Mouse (Mus musculus): ENCODE results near the gene Khsrp. TPM values are rescaled to one million over a fixed set of nuclear protein-coding genes. Genes with fewer than 3 reads are reported as not detected.
A peak's percentile ranks its signal among the peaks of the same experiment; 100 is the strongest.

The Khsrp gene
- total RNA-seq, 2 experiments from 2014 or later, result 45.9 to 47.7 TPM

DNA sequence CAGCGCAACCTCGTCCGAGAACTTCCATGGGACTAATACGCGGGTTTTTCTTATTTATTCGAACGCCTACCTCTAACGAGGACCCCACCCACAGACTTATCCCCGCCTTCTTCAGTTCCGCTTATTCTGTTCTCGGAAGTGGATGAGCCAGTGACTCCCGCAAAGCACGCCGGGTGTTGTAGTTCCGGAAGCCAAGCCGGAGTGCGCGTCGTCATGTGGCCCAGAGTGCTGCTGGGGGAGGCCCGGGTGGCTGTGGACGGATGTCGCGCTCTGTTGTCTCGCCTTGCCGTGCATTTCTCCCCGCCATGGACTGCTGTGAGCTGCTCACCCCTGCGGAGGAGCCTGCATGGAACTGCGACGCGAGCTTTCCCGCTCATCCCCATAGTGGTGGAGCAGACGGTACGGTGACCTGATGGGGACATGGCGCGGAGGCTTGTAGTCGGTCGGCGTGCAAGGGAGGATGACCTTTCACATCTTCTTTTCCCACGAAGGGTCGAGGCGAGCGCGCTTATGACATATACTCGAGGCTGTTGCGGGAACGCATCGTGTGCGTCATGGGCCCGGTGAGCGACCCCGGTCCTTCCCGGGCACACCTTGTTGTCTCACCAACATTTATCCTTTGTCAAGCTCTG lies 41.1 kb downstream of the Khsrp start, which contains the start of gene Clpp:
Gene Clpp, plus strand, starts transcription at position 191 of the 632 bp plus-strand sequence.
- DNase-seq, result peak; percentile 91 to 95
- intact Hi-C loops (cut with DNase I), result loop anchor here (1.0 to 10.0 kb wide), 4 partner anchors 21 to 265 kb away; partner anchors contain the start of genes Gm17949, Gtf2f1 and Mllt1

DNA sequence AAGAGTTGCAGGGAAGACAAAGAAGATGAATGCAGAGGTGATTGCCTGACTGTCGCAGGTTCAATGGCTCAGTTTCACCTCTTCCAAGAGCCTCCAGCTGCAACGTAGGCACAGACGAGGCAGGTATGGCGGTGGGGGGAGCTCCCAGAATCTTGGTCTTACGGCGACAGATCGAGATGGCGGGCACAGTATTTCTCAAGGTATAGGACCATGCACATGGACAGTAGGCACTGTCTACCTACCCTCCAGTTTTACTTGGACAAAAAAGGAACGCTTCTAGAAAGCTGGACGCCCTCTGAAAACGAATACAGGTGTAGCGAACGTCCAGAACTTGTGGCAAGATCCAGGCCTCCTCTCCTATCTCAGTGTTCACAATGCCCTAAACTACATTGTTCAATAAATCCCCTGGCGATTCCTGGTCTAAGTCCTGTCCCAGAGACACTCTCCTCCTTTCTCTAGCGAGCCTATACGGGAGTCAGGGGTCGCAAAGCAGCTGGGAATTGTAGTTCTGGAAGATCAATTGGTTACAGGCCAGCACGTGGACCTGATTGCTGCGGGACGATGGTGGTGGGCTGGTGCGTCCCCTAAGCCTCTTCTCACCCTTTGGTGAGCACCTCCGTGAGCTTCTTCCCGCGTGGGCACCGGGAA lies 41.7 kb downstream of the Khsrp start:
- intact Hi-C loops (cut with DNase I), result loop anchor here (1.0 to 10.0 kb wide), 4 partner anchors 21 to 265 kb away; partner anchors contain the start of genes Gm17949, Gtf2f1 and Mllt1
- DNase-seq, result no peak

DNA sequence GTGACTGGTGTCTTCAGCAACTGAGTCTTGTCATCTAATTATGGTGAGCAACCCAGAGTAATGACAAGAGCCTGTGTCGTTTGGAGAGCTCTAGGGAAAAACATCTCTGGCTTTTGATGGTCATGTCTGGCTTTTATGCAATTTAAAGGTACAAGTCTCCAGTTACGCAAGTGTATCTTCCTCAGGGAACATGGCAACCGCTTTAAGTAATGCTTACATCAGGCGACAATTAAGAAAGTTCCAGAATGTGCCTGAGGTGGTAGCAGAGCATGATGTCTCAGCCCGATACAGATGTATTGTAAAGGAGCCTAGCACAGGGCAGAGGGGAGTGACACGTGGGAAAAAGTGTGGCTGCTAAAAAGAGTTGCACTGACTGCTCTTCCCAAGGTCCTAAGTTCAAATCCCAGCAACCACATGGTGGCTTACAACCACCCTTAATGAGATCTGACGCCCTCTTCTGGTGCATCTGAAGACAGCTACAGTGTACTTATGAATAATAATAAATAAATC lies 42.3 kb downstream of the Khsrp start:
- no peak for DNase-seq
- intact Hi-C loops (cut with DNase I), result no loop called here

DNA sequence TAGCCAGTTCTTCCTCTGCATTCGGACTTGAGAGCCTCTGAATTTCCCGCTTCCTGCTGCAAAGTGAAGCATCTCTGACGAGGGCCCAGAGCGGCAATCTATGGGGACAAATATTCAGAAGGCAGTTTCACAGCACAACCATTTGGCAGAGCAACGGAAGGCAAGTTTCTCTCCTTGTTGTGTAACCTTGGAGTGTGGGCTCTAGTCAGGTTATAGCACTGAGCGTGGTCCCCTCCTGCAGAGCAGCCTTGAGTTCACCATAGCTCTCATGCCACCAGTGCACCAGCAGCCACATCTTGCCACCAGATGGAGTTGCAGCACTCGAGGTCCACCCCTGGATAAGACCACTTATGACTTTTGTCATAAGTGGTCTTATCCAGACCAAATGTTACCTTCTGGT lies 42.9 kb downstream of the Khsrp start:
- intact Hi-C loops (cut with DNase I), result no loop called here
- no peak for DNase-seq

DNA sequence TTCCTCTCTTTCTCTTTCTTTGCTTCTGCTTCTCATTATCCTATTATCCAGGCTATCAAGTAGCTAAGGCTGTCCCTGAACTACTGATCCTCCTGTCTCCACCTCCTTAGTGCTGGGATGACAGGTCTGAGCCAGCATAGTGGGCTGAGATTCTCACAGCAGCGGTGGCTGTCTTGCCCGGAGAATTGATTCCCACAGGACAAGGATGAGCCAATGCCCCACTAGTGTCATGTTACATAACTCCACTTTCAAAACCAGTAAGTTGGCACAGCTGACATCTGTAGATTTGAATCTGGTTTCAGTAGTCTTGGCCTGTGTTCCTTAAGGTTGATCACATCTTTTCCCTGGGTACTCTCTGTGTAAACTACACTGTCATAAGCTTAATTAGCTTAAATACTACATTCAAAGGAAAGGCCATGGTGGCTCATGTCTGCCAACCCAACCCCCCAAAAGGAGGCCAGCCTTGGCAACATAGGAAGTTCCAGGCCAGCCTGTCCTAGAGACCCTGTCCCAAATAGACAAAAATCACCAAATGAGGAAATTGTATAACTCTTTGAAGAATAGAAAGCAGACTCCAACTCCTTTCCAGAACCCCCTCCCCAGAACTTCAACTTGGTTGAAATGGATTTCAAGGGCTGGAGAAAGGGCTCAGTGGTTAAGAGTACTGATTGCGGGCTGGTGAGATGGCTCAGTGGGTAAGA lies 45.1 kb downstream of the Khsrp start:
- no peak for DNase-seq
- intact Hi-C loops (cut with DNase I), result no loop called here

DNA sequence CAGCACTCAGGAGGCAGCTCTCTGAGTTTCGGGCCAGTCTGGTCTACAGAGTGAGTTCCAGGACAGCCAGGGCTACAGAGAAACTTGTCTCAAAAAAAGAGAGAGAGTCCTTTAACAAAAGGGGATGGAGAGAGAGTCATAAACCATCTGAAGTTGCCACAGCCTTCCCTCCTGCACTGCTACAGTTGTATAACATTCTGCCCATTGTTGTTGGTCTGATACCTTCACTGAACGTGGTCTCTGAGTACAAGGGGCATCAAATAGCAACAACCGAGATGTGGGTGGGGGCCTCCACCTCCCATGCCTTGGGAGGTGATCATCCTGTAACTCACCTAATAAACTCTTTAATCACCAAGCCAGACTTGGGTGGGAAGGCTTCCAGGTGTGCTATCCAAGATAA lies 45.7 kb downstream of the Khsrp start:
- intact Hi-C loops (cut with DNase I), result no loop called here
- no peak for DNase-seq

DNA sequence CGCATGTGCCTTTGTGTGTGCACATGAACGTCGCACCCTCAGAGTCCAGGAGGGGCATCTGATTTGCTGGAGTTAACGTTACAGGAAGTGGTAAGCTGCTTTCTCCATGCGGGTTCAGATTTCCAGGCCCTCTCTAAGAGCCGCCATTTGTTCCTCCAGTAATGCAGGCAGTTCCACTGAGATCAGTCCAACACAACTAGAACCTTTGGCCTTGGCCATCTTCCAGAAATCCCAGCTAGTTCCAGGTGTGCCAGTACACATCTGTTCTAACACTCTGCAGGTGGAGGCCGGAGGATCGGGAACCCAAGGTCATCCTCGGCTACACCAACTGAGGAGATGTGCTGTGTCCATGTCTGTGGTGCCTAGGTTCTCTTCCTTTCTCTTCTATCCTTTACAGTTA lies 46.4 kb downstream of the Khsrp start:
- intact Hi-C loops (cut with DNase I), result no loop called here
- no peak for DNase-seq

DNA sequence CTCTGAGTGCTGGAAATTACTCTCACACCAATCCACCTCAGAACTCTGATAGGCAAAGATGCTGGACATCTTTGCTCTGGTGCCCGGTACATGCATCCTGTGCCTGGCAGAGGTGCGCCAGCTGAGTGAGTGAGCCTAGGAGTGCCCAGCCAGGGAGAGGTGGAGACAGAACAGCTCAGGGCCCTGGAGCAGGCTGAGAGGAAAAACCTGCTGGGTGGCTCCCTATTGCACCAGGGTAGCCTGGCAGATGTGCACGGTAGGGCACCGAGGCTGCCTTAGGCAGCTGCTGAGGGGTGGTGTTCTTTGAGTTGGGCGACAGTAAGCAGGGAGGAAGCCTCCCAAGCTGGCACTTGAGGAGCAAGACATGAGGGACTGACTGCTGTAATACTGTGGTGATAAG lies 49.3 kb downstream of the Khsrp start, which contains the start of gene Acer1:
Gene Acer1, minus strand, starts transcription at position 114 of the 400 bp plus-strand sequence.
- no peak for DNase-seq

DNA sequence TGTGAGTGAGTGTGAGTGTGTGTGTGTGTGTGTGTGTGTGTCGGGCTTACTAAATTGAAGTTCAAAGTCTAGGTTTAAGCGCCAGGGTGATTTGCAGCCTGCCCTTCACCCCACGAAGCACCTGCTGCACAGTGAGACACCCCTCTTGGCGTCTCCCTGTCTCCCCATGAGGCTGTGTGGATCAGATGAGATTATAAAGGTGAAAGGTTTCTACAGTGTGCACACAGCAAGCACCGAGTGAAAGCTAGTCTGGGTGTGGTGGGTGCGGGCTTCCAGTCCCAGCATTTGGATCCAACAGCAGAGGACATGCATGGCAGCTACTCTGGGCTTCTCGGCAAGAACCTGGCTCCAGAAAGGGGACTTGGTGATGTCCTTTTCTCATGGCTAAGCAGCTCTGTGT lies 50.3 kb downstream of the Khsrp start:
- DNase-seq, result no peak
- intact Hi-C loops (cut with DNase I), result no loop called here

More for the DNA sequence above, 49.3 kb downstream of the Khsrp start, which contains the start of gene Acer1:
- intact Hi-C loops (cut with DNase I), result no loop called here

DNA sequence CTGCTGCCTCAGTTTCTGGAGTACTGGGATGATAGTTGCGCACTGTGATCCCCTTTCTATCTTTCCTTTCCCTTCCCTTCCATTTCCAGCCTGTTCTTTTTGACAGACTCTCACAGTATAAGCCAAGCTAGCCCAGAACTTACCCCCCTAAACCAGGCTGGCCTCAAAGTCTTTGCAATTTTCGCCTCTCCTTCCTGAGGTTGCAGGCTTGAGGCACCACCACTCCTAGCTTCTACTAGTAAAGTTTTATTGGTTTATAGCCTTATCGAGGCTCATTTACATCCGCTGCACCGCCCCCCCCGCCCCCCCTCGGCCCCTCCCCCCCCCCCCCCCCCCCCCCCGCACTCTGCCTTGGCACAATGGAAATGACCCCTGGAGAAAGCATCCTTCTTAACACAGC lies 51.8 kb downstream of the Khsrp start:
- intact Hi-C loops (cut with DNase I), result no loop called here
- DNase-seq, result no peak

DNA sequence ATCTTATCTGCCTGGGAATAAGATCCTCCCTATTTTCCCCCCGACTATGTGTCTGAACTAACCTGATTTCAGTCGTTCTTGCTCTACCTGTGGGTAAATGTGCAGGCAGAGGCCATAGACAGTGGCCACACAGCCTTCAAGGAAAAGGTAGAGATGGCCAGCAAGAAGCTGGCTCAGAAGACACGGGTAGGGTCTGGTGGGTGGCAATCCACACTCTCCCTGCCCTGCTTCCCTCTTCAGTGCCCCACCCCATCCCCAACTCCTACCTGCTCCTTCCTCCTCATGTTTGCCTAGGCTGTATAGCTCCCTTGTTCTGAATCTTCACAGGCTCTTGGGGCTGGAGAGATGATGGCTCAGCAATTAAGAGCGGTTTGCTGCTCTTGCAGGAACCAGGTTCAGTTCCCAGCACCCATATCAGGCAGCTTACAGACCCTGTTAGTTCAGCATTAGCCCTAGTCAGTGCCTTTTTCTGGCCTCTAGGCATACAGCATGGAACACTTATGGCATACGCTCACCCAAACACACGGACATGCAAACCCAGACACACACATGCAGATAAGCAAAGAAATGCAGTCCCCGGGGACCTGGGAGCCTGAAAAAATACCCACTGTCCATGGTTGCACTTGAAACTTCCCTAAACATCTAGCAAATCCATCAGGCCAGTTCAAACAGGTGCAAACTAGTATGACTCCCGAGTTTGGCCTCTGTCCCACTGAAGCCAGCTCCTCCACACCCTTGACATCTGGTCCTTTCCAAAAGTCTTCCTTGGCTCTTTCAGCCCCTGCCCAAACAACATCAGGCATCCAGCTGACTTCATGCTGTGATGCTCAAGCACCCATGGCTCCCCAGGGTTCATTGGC lies 54.6 kb downstream of the Khsrp start:
- no peak for DNase-seq
- intact Hi-C loops (cut with DNase I), result no loop called here

DNA sequence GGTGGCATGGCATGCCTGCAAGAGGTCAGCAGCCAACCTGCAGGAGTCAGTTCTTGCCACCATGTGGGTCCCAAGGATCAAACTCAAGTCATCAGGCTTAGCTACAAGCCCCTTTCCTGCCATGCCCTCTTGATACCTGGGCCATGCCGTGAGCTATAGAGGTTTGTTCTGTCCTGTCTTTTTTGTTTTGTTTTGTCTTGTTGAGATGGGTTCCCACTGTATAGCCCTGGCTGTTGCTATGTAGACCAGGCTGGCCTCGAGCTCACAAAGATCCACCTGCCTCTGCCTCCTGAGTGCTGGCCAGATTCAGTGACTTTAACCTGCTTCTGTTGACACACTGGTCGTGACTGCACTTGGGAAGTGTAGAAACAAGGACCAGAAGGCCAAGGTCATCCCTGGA lies 55.9 kb downstream of the Khsrp start:
- no peak for DNase-seq
- intact Hi-C loops (cut with DNase I), result no loop called here

DNA sequence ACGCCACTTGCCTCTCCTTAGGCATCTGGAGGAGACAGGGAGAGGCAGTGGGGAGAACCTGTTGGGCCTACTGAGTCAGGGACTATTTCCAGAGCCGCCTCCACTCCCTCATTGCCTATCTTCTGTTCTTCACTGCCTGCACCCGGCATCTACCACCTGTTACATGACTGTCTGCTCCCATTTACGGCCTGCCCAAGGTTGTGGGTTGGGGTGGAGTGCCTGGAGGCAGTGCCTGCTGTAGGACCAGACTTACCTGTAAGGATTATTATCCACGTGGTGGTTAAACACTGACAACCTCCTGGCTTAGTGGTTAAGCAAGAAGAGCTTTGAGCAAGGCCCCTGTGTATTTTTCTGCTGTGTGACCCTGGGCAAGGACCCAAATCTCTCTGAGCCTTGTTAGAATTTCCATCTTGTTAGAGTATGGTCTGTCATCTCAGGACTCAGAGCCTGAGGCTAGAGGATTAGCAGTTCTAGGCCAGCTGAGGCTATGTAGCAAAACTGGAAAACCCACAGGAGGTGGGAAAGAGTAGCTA lies 56.5 kb downstream of the Khsrp start:
- intact Hi-C loops (cut with DNase I), result no loop called here
- no peak for DNase-seq

DNA sequence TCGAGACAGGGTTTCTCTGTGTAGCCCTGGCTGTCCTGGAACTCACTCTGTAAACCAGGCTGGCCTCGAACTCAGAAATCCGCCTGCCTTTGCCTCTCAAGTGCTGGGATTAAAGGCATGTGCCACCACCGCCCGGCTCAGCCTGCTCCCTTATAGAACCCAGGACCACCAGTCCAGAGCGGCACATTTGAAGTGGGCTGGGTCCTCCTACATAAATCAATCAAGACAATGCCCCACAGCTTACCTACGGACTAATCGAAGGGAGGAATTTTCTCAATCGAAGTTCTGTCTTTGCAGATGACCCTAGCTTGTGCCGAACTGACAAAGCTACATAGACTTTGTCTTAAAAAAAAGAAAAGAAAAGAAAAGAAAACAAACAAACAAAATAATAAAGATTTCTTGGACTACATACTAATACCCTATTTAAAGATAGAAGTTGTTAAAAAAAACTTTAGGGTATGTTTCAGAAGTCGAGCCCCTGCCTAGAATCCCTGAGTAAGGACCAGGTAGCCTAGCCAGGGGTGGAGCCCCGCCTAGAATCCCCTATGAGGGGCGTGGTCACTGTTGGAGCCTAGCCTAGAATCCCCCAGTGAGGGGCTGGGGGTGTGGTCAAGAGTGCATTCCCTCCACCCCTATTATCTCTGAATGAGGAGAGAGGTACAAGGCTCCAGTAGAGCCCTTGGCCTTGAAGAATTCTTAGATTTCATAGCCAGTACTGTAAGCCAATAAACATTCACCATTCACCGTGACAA lies 57.2 kb downstream of the Khsrp start:
- intact Hi-C loops (cut with DNase I), result no loop called here
- DNase-seq, result no peak

Other genes with a start within 250 kb of the Khsrp start
- 1 to 10 TPM; 2.9 to 5.5 TPM for gene Rfx2, start 200.5 kb downstream of the Khsrp start, total RNA-seq (2021)
- not detected for gene Acsbg2, start 157.1 kb downstream of the Khsrp start, total RNA-seq (2021)
- gene 1700061G19Rik, start 156.0 kb downstream of the Khsrp start, total RNA-seq (2021), result not detected
- gene Mllt1, start 96.1 kb downstream of the Khsrp start, total RNA-seq (2021), result 10 to 100 TPM; 23.9 to 25.9 TPM
- not detected for gene Acer1, start 49.4 kb downstream of the Khsrp start, total RNA-seq (2021)
- gene Clpp, start 41.2 kb downstream of the Khsrp start, total RNA-seq (2021), result 10 to 100 TPM; 79.5 to 80.4 TPM
- gene Alkbh7, start 34.2 kb downstream of the Khsrp start, total RNA-seq (2021), result 10 to 100 TPM; 67.5 to 69.9 TPM
- not detected for gene Pspn, start 31.5 kb downstream of the Khsrp start, total RNA-seq (2021)
- gene Gtf2f1, start 20.2 kb downstream of the Khsrp start, total RNA-seq (2021), result 10 to 100 TPM; 18.9 to 19.1 TPM
- not detected for gene Gm17949, start 20.1 kb downstream of the Khsrp start, total RNA-seq (2021)
- gene Slc25a41, start 10.1 kb upstream of the Khsrp start, total RNA-seq (2021), result not detected
- under 1 TPM in 1 of 2 experiments, not detected in 1; 0.35 TPM for gene Crb3, start 27.6 kb upstream of the Khsrp start, total RNA-seq (2021)
- 10 to 100 TPM; 58.1 to 69.8 TPM for gene Slc25a23, start 28.3 kb upstream of the Khsrp start, total RNA-seq (2021)
- 1 to 10 TPM; 1.4 to 2.0 TPM for gene Dennd1c, start 47.0 kb upstream of the Khsrp start, total RNA-seq (2021)
- gene Tubb4a, start 56.3 kb upstream of the Khsrp start, total RNA-seq (2021), result 1 to 10 TPM; 1.8 to 1.9 TPM
- under 1 TPM; 0.33 to 0.53 TPM for gene Tnfsf9, start 73.8 kb upstream of the Khsrp start, total RNA-seq (2021)
- gene Cd70, start 118.3 kb upstream of the Khsrp start, total RNA-seq (2021), result not detected
- not detected for gene Tnfsf14, start 162.7 kb upstream of the Khsrp start, total RNA-seq (2021)
- 10 to 100 TPM; 96.2 to 97.5 TPM for gene C3, start 196.6 kb upstream of the Khsrp start, total RNA-seq (2021)
- gene Gpr108, start 216.9 kb upstream of the Khsrp start, total RNA-seq (2021), result 10 to 100 TPM; 32.0 to 32.1 TPM
- 100 to 1,000 TPM; 113 to 124 TPM for gene Trip10, start 217.9 kb upstream of the Khsrp start, total RNA-seq (2021)
- gene Vav1, start 247.6 kb upstream of the Khsrp start, total RNA-seq (2021), result 1 to 10 TPM; 1.4 to 2.5 TPM

All from heart, postnatal 36 days (tissue).